Mouse (Mus musculus) CH12.LX (cell line): Measurements from ENCODE around the gene Sema6d. TPM values are rescaled to one million over a fixed set of nuclear protein-coding genes. Genes with fewer than 3 reads are reported as not detected.

Source experiments
- DNase-seq: peaks from one replicate; pipeline ENCODE4 v3.0.0-alpha.2; 2013; ENCODE audit errors: extremely low read depth
- H3K27ac ChIP-seq: 2 replicates; pipeline ENCODE4 v1.5.1; 2012; ENCODE audit warnings: low read depth, mild to moderate bottlenecking, control low read depth, moderate library complexity; ENCODE audit not compliant: insufficient read depth
- H3K27me3 ChIP-seq: replicated peaks from 2 replicates; pipeline ENCODE3; 2012; ENCODE audit warnings: inconsistent platforms
- H3K36me3 ChIP-seq, 2 experiments: replicated peaks in 1 of 2; 2 replicates each; pipeline versions ENCODE3 to v1.6.1; 2012; ENCODE audit warnings: inconsistent platforms in 1 of 2, low read length in 1 of 2, mild to moderate bottlenecking in 1 of 2, mixed read lengths in 1 of 2, moderate library complexity in 1 of 2; ENCODE audit not compliant: control insufficient read depth in 1 of 2, insufficient read depth in 1 of 2
- H3K4me1 ChIP-seq, 2 experiments: 2 replicates each; pipeline ENCODE4 v1.6.1; 2012; ENCODE audit warnings: inconsistent platforms in 1 of 2, moderate library complexity in 1 of 2; ENCODE audit not compliant: insufficient read depth in 2 of 2, control insufficient read depth in 1 of 2
- H3K4me2 ChIP-seq: 2 replicates; pipeline ENCODE4 v1.6.1; 2012; ENCODE audit warnings: low read depth, mild to moderate bottlenecking, control low read depth; ENCODE audit not compliant: poor library complexity, insufficient read depth, severe bottlenecking
- H3K4me3 ChIP-seq, 3 experiments: fragments of 150-350 bp in 1 of 3; sonication (generic) in 1 of 3; replicated peaks in 1 of 3; 2 replicates each; pipeline versions ENCODE3 to v1.5.1; 2011 to 2012; ENCODE audit warnings: low read depth in 2 of 3, low read length in 2 of 3, mild to moderate bottlenecking in 2 of 3, moderate library complexity in 2 of 3, control low read depth in 1 of 3, improper control_type of control experiment in 1 of 3, inconsistent platforms in 1 of 3, mixed read lengths in 1 of 3; ENCODE audit not compliant: poor library complexity in 1 of 3
- H3K79me2 ChIP-seq: replicated peaks from 2 replicates; pipeline ENCODE4 v1.6.1; 2012; ENCODE audit warnings: mild to moderate bottlenecking, moderate library complexity; ENCODE audit not compliant: control insufficient read depth, poor library complexity, insufficient read depth, severe bottlenecking; ENCODE audit errors: extremely low read depth
- H3K9ac ChIP-seq: 2 replicates; pipeline ENCODE4 v1.6.1; 2012; ENCODE audit warnings: low read depth, mild to moderate bottlenecking, control low read depth, moderate library complexity; ENCODE audit not compliant: insufficient read depth
- H3K9me3 ChIP-seq: replicated peaks from 2 replicates; pipeline ENCODE3; 2012; ENCODE audit warnings: low read length, inconsistent platforms, mixed read lengths
- BHLHE40 ChIP-seq: IDR thresholded peaks from 2 replicates; pipeline ENCODE4 v1.6.1; 2011; ENCODE audit warnings: mild to moderate bottlenecking, low read depth, low read length, improper control_type of control experiment
- CHD2 ChIP-seq: IDR thresholded peaks from 2 replicates; pipeline ENCODE4 v1.6.1; 2011; ENCODE audit warnings: low read length, improper control_type of control experiment
- CTCF ChIP-seq, 2 experiments: IDR thresholded peaks in 1 of 2; conservative IDR thresholded peaks in 1 of 2; 2 replicates each; pipeline ENCODE4 v1.5.1; 2011 to 2012; ENCODE audit warnings: low read depth in 2 of 2, low read length in 2 of 2, improper control_type of control experiment in 1 of 2, inconsistent platforms in 1 of 2, mild to moderate bottlenecking in 1 of 2, moderate library complexity in 1 of 2
- E2F4 ChIP-seq: IDR thresholded peaks from 2 replicates; pipeline ENCODE4 v1.6.1; 2011; ENCODE audit warnings: low read depth, low read length, improper control_type of control experiment; ENCODE audit not compliant: insufficient replicate concordance
- ELF1 ChIP-seq: IDR thresholded peaks from 2 replicates; pipeline ENCODE4 v1.6.1; 2014; ENCODE audit warnings: low read depth, mild to moderate bottlenecking, inconsistent platforms, low read length, improper control_type of control experiment
- EP300 ChIP-seq: IDR thresholded peaks from 2 replicates; pipeline ENCODE4 v1.6.1; 2011; ENCODE audit warnings: low read length, improper control_type of control experiment
- GABPA ChIP-seq: IDR thresholded peaks from 2 replicates; pipeline ENCODE4 v1.6.1; 2012; ENCODE audit warnings: low read depth, low read length, improper control_type of control experiment, inconsistent platforms; ENCODE audit not compliant: insufficient replicate concordance
- HCFC1 ChIP-seq: IDR thresholded peaks from 2 replicates; pipeline ENCODE4 v1.6.1; 2012; ENCODE audit warnings: low read depth, mild to moderate bottlenecking, inconsistent platforms, low read length, improper control_type of control experiment
- IRF4 ChIP-seq: IDR thresholded peaks from 2 replicates; pipeline ENCODE4 v1.6.1; 2014; ENCODE audit warnings: low read depth, mild to moderate bottlenecking, inconsistent platforms, low read length, improper control_type of control experiment
- JUN ChIP-seq: IDR thresholded peaks from 2 replicates; pipeline ENCODE4 v1.6.1; 2011; ENCODE audit warnings: low read depth, mild to moderate bottlenecking, low read length, improper control_type of control experiment, moderate library complexity; ENCODE audit not compliant: insufficient read depth
- JUND ChIP-seq: conservative IDR thresholded peaks from 2 replicates; pipeline ENCODE4 v1.6.1; 2011; ENCODE audit warnings: low read depth, low read length, improper control_type of control experiment
- KAT2A ChIP-seq: IDR thresholded peaks from 2 replicates; pipeline ENCODE4 v1.6.1; 2012; ENCODE audit warnings: low read length, improper control_type of control experiment, inconsistent platforms; ENCODE audit not compliant: insufficient replicate concordance
- MAX ChIP-seq: IDR thresholded peaks from 2 replicates; pipeline ENCODE4 v1.6.1; 2011; ENCODE audit warnings: low read length, improper control_type of control experiment
- MEF2A ChIP-seq: IDR thresholded peaks from 2 replicates; pipeline ENCODE4 v1.6.1; 2014; ENCODE audit warnings: low read depth, mild to moderate bottlenecking, inconsistent platforms, low read length, improper control_type of control experiment, borderline replicate concordance
- MXI1 ChIP-seq: IDR thresholded peaks from 2 replicates; pipeline ENCODE4 v1.6.1; 2011; ENCODE audit warnings: mild to moderate bottlenecking, low read depth, low read length, improper control_type of control experiment
- NELFE ChIP-seq: IDR thresholded peaks from 2 replicates; pipeline ENCODE4 v1.6.1; 2011; ENCODE audit warnings: low read depth, low read length, improper control_type of control experiment
- NRF1 ChIP-seq: IDR thresholded peaks from 2 replicates; pipeline ENCODE4 v1.6.1; 2014; ENCODE audit warnings: low read depth, mild to moderate bottlenecking, inconsistent platforms, low read length, improper control_type of control experiment, moderate library complexity
- PAX5 ChIP-seq: IDR thresholded peaks from 2 replicates; pipeline ENCODE4 v1.6.1; 2012; ENCODE audit warnings: low read length, inconsistent platforms, mixed read lengths
- RCOR1 ChIP-seq: conservative IDR thresholded peaks from 2 replicates; pipeline ENCODE4 v1.6.1; 2012; ENCODE audit warnings: low read depth, mild to moderate bottlenecking, inconsistent platforms, low read length, improper control_type of control experiment
- SIN3A ChIP-seq: IDR thresholded peaks from 2 replicates; pipeline ENCODE4 v1.6.1; 2012; ENCODE audit warnings: low read length, improper control_type of control experiment, inconsistent platforms
- SMC3 ChIP-seq: IDR thresholded peaks from 2 replicates; pipeline ENCODE4 v1.6.1; 2011; ENCODE audit warnings: low read depth, low read length, improper control_type of control experiment
- TBP ChIP-seq: conservative IDR thresholded peaks from 2 replicates; pipeline ENCODE4 v1.6.1; 2011; ENCODE audit warnings: low read depth, low read length, improper control_type of control experiment
- TCF12 ChIP-seq: IDR thresholded peaks from 2 replicates; pipeline ENCODE4 v1.6.1; 2014; ENCODE audit warnings: low read depth, mild to moderate bottlenecking, inconsistent platforms, low read length, improper control_type of control experiment
- UBTF ChIP-seq: IDR thresholded peaks from 2 replicates; pipeline ENCODE4 v1.6.1; 2012; ENCODE audit warnings: low read depth, mild to moderate bottlenecking, inconsistent platforms, low read length, improper control_type of control experiment, moderate library complexity
- USF1 ChIP-seq: IDR thresholded peaks from 2 replicates; pipeline ENCODE4 v1.6.1; 2014; ENCODE audit warnings: low read depth, mild to moderate bottlenecking, inconsistent platforms, low read length, improper control_type of control experiment
- USF2 ChIP-seq: conservative IDR thresholded peaks from 2 replicates; pipeline ENCODE4 v1.6.1; 2011; ENCODE audit warnings: low read depth, low read length, improper control_type of control experiment
- ZKSCAN1 ChIP-seq: IDR thresholded peaks from 2 replicates; pipeline ENCODE4 v1.6.1; 2012; ENCODE audit warnings: low read depth, inconsistent platforms, low read length, improper control_type of control experiment, borderline replicate concordance
- ZMIZ1 ChIP-seq: IDR thresholded peaks from 2 replicates; pipeline ENCODE4 v1.6.1; 2012; ENCODE audit warnings: low read depth, mild to moderate bottlenecking, inconsistent platforms, low read length, improper control_type of control experiment
- ZNF384 ChIP-seq: IDR thresholded peaks from 2 replicates; pipeline ENCODE4 v1.6.1; 2012; ENCODE audit warnings: low read depth, low read length, improper control_type of control experiment, inconsistent platforms
- dilution Hi-C: fragments of 300-500 bp; cut with MboI; formaldehyde crosslinking; loops from 2 replicates; pipeline ENCODE4 v1.14.3; 2020; ENCODE audit warnings: low sequenced_read_pairs; ENCODE audit not compliant: extremely low pct_unique_long_range_greater_than_20kb, extremely low pct_ligation_motif_present
- in situ Hi-C: fragments of 300-500 bp; cut with MboI; formaldehyde crosslinking; loops from 3 replicates; pipeline ENCODE4 v1.14.3; 2019; ENCODE audit warnings: low sequenced_read_pairs, low pct_ligation_motif_present, low pct_unique_long_range_greater_than_20kb, mixed read lengths
- polyA plus RNA-seq: library from polyadenylated mRNA; unstranded; fragments of >175 nt; gene quantifications from 2 replicates; pipeline ENCODE4 v1.2.1, GENCODE M21; 2012; ENCODE audit warnings: low read depth; ENCODE audit not compliant: insufficient read length
- total RNA-seq, 2 experiments: library from RNA; depleted of rRNA; stranded (reverse); fragments of 300-350 nt in 1 of 2; fragments of >200 nt in 1 of 2; gene quantifications; 2 replicates each; pipeline ENCODE4 v1.2.3; 2012 to 2014

Sema6d gene
- total and polyA plus RNA-seq, 3 experiments, result not detected

- Histone ChIP-seq H3K4me1 (no peaks in the 10 kb centered on the region), H3K4me2 (no peak overlapping the region), H3K27ac (no peak overlapping the region), H3K9me3 (peaks cover 57% of the 10 kb centered on the region), H3K79me2 (no peaks in the 10 kb centered on the region), H3K27me3 (no peaks in the 10 kb centered on the region), H3K36me3 (no peaks in the 10 kb centered on the region), H3K4me3 (no peak overlapping the region), H3K9ac (no peak overlapping the region)
- DNase-seq, result no peak
- dilution Hi-C loops (no loop called here), in situ Hi-C loops (no loop called here)
- TF ChIP-seq ELF1 (no peak), ZMIZ1 (no peak), BHLHE40 (no peak), JUN (no peak), CHD2 (no peak), USF2 (no peak), MEF2A (no peak), USF1 (no peak), KAT2A (no peak), TCF12 (no peak), NELFE (no peak), ZKSCAN1 (no peak), NRF1 (no peak), MXI1 (no peak), HCFC1 (no peak), MAX (no peak), SMC3 (no peak), UBTF (no peak)
Observed at GRCm38 (mm10) chr2:124168411-124168810, 78.6 kb downstream of the Sema6d start.

- dilution Hi-C loops, result no loop called here
- Histone ChIP-seq H3K4me3 (no peak overlapping the region), H3K9ac (no peak overlapping the region), H3K27me3 (no peaks in the 10 kb centered on the region), H3K79me2 (no peaks in the 10 kb centered on the region), H3K9me3 (peaks cover 54% of the 10 kb centered on the region), H3K36me3 (no peaks in the 10 kb centered on the region), H3K4me1 (no peaks in the 10 kb centered on the region), H3K4me2 (no peak overlapping the region), H3K27ac (no peak overlapping the region)
- no peak for DNase-seq
- in situ Hi-C loops, result no loop called here
- TF ChIP-seq ZKSCAN1, result no peak
- no peak for TF ChIP-seq CTCF (conservative IDR thresholded peaks at IDR 0.05 in 1 of 2, IDR thresholded peaks at IDR 0.05 in 1 of 2; ENCODE audit: low read depth in 2 of 2, low read length in 2 of 2)
- no peak for TF ChIP-seq SIN3A
- TF ChIP-seq HCFC1, result no peak
- no peak for TF ChIP-seq JUN
- TF ChIP-seq NELFE, result no peak
- TF ChIP-seq E2F4, result no peak
- TF ChIP-seq TBP, result no peak
- no peak for TF ChIP-seq ZNF384
- no peak for TF ChIP-seq GABPA
- no peak for TF ChIP-seq IRF4
- no peak for TF ChIP-seq PAX5
- TF ChIP-seq USF2, result no peak
- no peak for TF ChIP-seq NRF1
- TF ChIP-seq KAT2A, result no peak
- no peak for TF ChIP-seq JUND
- TF ChIP-seq EP300, result no peak
- no peak for TF ChIP-seq RCOR1
- no peak for TF ChIP-seq TCF12
Observed at GRCm38 (mm10) chr2:124171718-124172117, 81.9 kb downstream of the Sema6d start.
